Mouse (Mus musculus) inflammation-experienced regulatory T-cells (primary cell): ENCODE measurements around the gene E130208F15Rik. TPM values are rescaled to one million over a fixed set of nuclear protein-coding genes. Genes with fewer than 3 reads are reported as not detected.

ENCODE experiments used
- polyA plus RNA-seq, 2 experiments: library from polyadenylated mRNA; unstranded; fragments of 100-300 nt; shearing (Covaris generic); gene quantifications; one replicate each; pipeline ENCODE4 v1.2.1; 2017

The E130208F15Rik gene
- not detected for polyA plus RNA-seq

GRCm38 (mm10) chr7:30321539-30322284 lies at the start of gene E130208F15Rik:
Gene E130208F15Rik, plus strand, starts transcription at chr7:30321740.

GRCm38 (mm10) chr7:30279951-30280669 lies 41.4 kb upstream of the E130208F15Rik start, which contains the start of the genes Thap8 and Wdr62:
Gene Thap8, plus strand, starts transcription at chr7:30280094.
Gene Wdr62, minus strand, starts transcription at chr7:30280419.

GRCm38 (mm10) chr7:30291215-30292131 lies 30.1 kb upstream of the E130208F15Rik start, which contains the start of gene Clip3:
Gene Clip3, plus strand, starts transcription at chr7:30291728.

GRCm38 (mm10) chr7:30308076-30309005 lies 13.2 kb upstream of the E130208F15Rik start, which contains the start of gene Alkbh6:
Gene Alkbh6, plus strand, starts transcription at chr7:30308717.

GRCm38 (mm10) chr7:30314721-30315155 lies 6.8 kb upstream of the E130208F15Rik start, which contains the start of gene Syne4:
Gene Syne4, plus strand, starts transcription at chr7:30314807.

GRCm38 (mm10) chr7:30323795-30324194 lies 2.3 kb downstream of the E130208F15Rik start, which contains the start of gene Sdhaf1:
Gene Sdhaf1, minus strand, starts transcription at chr7:30323895.

GRCm38 (mm10) chr7:30362652-30363343 lies 41.3 kb downstream of the E130208F15Rik start, which contains the start of gene Lrfn3:
Gene Lrfn3, minus strand, starts transcription at chr7:30362772.

Other genes with a start within 250 kb of the E130208F15Rik start
- 10 to 100 TPM in 1 of 2 experiments, 1 to 10 TPM in 1; 9.1 to 18.0 TPM for gene Zfp82, start 248.8 kb upstream of the E130208F15Rik start, polyA plus RNA-seq
- gene Gm26920, start 231.3 kb upstream of the E130208F15Rik start, polyA plus RNA-seq = 1 to 10 TPM; 1.0 to 1.7 TPM
- gene Zfp566, start 231.2 kb upstream of the E130208F15Rik start, polyA plus RNA-seq = 1 to 10 TPM; 9.8 to 9.9 TPM
- 10 to 100 TPM; 59.3 to 66.2 TPM for gene Zfp260, start 227.0 kb upstream of the E130208F15Rik start, polyA plus RNA-seq
- 10 to 100 TPM in 1 of 2 experiments, 1 to 10 TPM in 1; 9.7 to 18.8 TPM for gene Zfp382, start 199.8 kb upstream of the E130208F15Rik start, polyA plus RNA-seq
- 10 to 100 TPM; 18.5 to 23.9 TPM for gene Zfp146, start 152.0 kb upstream of the E130208F15Rik start, polyA plus RNA-seq
- under 1 TPM in 1 of 2 experiments, not detected in 1; 0.43 TPM for gene Cox7a1, start 137.6 kb upstream of the E130208F15Rik start, polyA plus RNA-seq
- gene Capns1, start 122.9 kb upstream of the E130208F15Rik start, polyA plus RNA-seq = 10 to 100 TPM; 81.2 to 88.6 TPM
- gene Polr2i, start 89.8 kb upstream of the E130208F15Rik start, polyA plus RNA-seq = 10 to 100 TPM; 52.7 to 55.1 TPM
- 100 to 1,000 TPM; 106 to 120 TPM for gene Tbcb, start 89.5 kb upstream of the E130208F15Rik start, polyA plus RNA-seq
- gene Ovol3, start 86.0 kb upstream of the E130208F15Rik start, polyA plus RNA-seq = not detected
- 1 to 10 TPM in 1 of 2 experiments, under 1 TPM in 1; 0.31 to 1.4 TPM for gene Thap8, start 41.6 kb upstream of the E130208F15Rik start, polyA plus RNA-seq
- gene Wdr62, start 41.3 kb upstream of the E130208F15Rik start, polyA plus RNA-seq = 10 to 100 TPM in 1 of 2 experiments, 1 to 10 TPM in 1; 4.1 to 20.0 TPM
- gene Clip3, start 30.0 kb upstream of the E130208F15Rik start, polyA plus RNA-seq = 1 to 10 TPM; 4.0 to 9.0 TPM
- gene Alkbh6, start 13.0 kb upstream of the E130208F15Rik start, polyA plus RNA-seq = 100 to 1,000 TPM; 152 to 164 TPM
- gene Syne4, start 6.9 kb upstream of the E130208F15Rik start, polyA plus RNA-seq = 10 to 100 TPM; 13.3 to 21.9 TPM
- gene Sdhaf1, start 2.2 kb downstream of the E130208F15Rik start, polyA plus RNA-seq = 10 to 100 TPM; 36.0 to 57.6 TPM
- gene Lrfn3, start 41.0 kb downstream of the E130208F15Rik start, polyA plus RNA-seq = not detected
- 10 to 100 TPM in 1 of 2 experiments, 1 to 10 TPM in 1; 2.4 to 16.6 TPM for gene Tyrobp, start 92.0 kb downstream of the E130208F15Rik start, polyA plus RNA-seq
- gene Hcst, start 98.1 kb downstream of the E130208F15Rik start, polyA plus RNA-seq = 100 to 1,000 TPM; 388 to 519 TPM
- 100 to 1,000 TPM in 1 of 2 experiments, 10 to 100 TPM in 1; 93.7 to 126 TPM for gene Nfkbid, start 100.0 kb downstream of the E130208F15Rik start, polyA plus RNA-seq
- 10 to 100 TPM; 25.4 to 35.3 TPM for gene Aplp1, start 123.8 kb downstream of the E130208F15Rik start, polyA plus RNA-seq
- gene Kirrel2, start 135.9 kb downstream of the E130208F15Rik start, polyA plus RNA-seq = not detected
- not detected for gene Nphs1, start 136.6 kb downstream of the E130208F15Rik start, polyA plus RNA-seq
- under 1 TPM in 1 of 2 experiments, not detected in 1; 0.95 TPM for gene Prodh2, start 171.9 kb downstream of the E130208F15Rik start, polyA plus RNA-seq
- 1 to 10 TPM in 1 of 2 experiments, under 1 TPM in 1; 0.82 to 1.1 TPM for gene Arhgap33, start 213.3 kb downstream of the E130208F15Rik start, polyA plus RNA-seq
- gene Hspb6, start 230.4 kb downstream of the E130208F15Rik start, polyA plus RNA-seq = 1 to 10 TPM; 3.4 to 7.8 TPM
- gene Proser3, start 230.6 kb downstream of the E130208F15Rik start, polyA plus RNA-seq = 1 to 10 TPM; 6.0 to 9.2 TPM
- 10 to 100 TPM; 80.6 to 85.0 TPM for gene Lin37, start 238.1 kb downstream of the E130208F15Rik start, polyA plus RNA-seq
- 10 to 100 TPM; 39.3 to 39.7 TPM for gene U2af1l4, start 241.6 kb downstream of the E130208F15Rik start, polyA plus RNA-seq
- 10 to 100 TPM; 76.1 to 100.0 TPM for gene Gm49396, start 241.6 kb downstream of the E130208F15Rik start, polyA plus RNA-seq
- gene Psenen, start 241.9 kb downstream of the E130208F15Rik start, polyA plus RNA-seq = 100 to 1,000 TPM; 211 to 228 TPM
- gene Igflr1, start 243.7 kb downstream of the E130208F15Rik start, polyA plus RNA-seq = 100 to 1,000 TPM in 1 of 2 experiments, 10 to 100 TPM in 1; 76.2 to 250 TPM